Comparison of ENCODE assay signal across 9 mouse cellular contexts in the genomic region with DNA sequence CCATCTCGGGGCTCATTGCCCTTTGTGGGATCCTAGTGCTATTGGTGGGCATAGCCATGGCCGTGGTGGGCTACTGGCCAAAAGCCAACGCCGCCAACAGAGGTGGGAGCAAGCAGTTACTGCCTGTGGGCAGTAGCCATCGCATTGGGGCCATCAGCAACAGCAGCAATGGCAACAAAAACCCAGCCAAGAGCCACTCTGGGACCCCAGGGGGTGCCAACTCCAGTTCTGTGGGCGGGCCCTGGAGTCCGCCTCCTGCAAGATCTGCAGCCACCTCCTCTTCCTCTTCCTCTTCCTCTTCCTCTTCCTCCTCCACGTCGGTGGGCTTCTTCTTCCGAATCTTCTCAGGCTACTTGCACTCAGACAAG. TPM values are rescaled to one million over a fixed set of nuclear protein-coding genes. Genes with fewer than 3 reads are reported as not detected.
DNase-seq lines count a peak whose midpoint lies in the region; ATAC-seq lines count a peak whose summit lies in the region.
"Had no signal": no experiment of that assay in that cellular context is flagged by ENCODE, and none has a peak within 500 bp of the region (broad histone marks: within the 10 kb centered on the region; RNA-seq: fewer than 3 reads in every experiment).

No protein-coding gene starts in this region.

- ATAC-seq in hindbrain, embryonic 15.5 days (ENCODE audit: low FRiP score, low read depth): no peak
- no peak for ATAC-seq in neural tube, embryonic 13.5 days (ENCODE audit: low read depth)
- ATAC-seq in granulocyte monocyte progenitor cell, adult 5-6 weeks (replicated peaks; ENCODE audit: poor library complexity, severe bottlenecking): no peak

- WGBS in hindbrain, embryonic 15.5 days: 17% methylated on average over 10 of the region's 10 CpGs
- 11% methylated on average over 10 of the region's 10 CpGs for WGBS in neural tube, embryonic 13.5 days

- intact Hi-C loops in left cerebral cortex, postnatal 4 days (cut with DNase I): no loop called here

- H3K36me3 ChIP-seq in hindbrain, embryonic 15.5 days: no peaks in the 10 kb centered on the region
- no peaks in the 10 kb centered on the region for H3K36me3 ChIP-seq in neural tube, embryonic 13.5 days

- peak overlapping the region; percentile 97 for H3K4me2 ChIP-seq in hindbrain, embryonic 15.5 days
- H3K4me2 ChIP-seq in neural tube, embryonic 13.5 days: peak overlapping the region; percentile 96

- H3K27me3 ChIP-seq in hindbrain, embryonic 15.5 days: no peaks in the 10 kb centered on the region; the same call in 1 of the 2 replicates
- peaks cover 47% of the 10 kb centered on the region for H3K27me3 ChIP-seq in neural tube, embryonic 13.5 days

- DNase-seq in adrenal gland, adult (ENCODE audit: inconsistent age in 2 of 2, low spot score in 1 of 2): peak; percentile 30 to 33
- DNase-seq in adrenal gland, adult 2 months: no peak
- DNase-seq in left cerebral cortex, postnatal 4 days: peak; percentile 46
- no peak for DNase-seq in left cerebral cortex, adult 8-10 months (ENCODE audit: low spot score in 2 of 2)
- no peak for DNase-seq in Muller cell, postnatal 12 days (ENCODE audit: inconsistent ontology term)
- DNase-seq: kidney, adult 18-20 months had no signal

- peaks cover 45% of the 10 kb centered on the region for H3K4me1 ChIP-seq in hindbrain, embryonic 15.5 days (replicated peaks)
- H3K4me1 ChIP-seq in neural tube, embryonic 13.5 days (replicated peaks): peaks cover 50% of the 10 kb centered on the region

- no peaks in the 10 kb centered on the region for H3K9me3 ChIP-seq in hindbrain, embryonic 15.5 days
- H3K9me3 ChIP-seq in neural tube, embryonic 13.5 days: no peaks in the 10 kb centered on the region

- H3K27ac ChIP-seq in hindbrain, embryonic 15.5 days (replicated peaks): no peak overlapping the region
- H3K27ac ChIP-seq in neural tube, embryonic 13.5 days (replicated peaks): no peak overlapping the region

- H3K9ac ChIP-seq in hindbrain, embryonic 15.5 days: no peak overlapping the region; the same call in 1 of the 2 replicates
- peak overlapping the region; percentile 80 for H3K9ac ChIP-seq in neural tube, embryonic 13.5 days

- peak overlapping the region; percentile 56 for H3K4me3 ChIP-seq in hindbrain, embryonic 15.5 days
- peak overlapping the region; percentile 57 for H3K4me3 ChIP-seq in neural tube, embryonic 13.5 days

RNA-seq across cellular contexts. Expression of gene Tmem200c, which starts 14.1 kb away (rescaled TPM):
- total RNA-seq in adrenal gland, adult 2 months (2021): 1 to 10 TPM in 1 of 2 experiments, under 1 TPM in 1; 0.32 to 1.9 TPM
- 0.49 and 1.1 TPM in 2 replicates for polyA plus RNA-seq in adrenal gland, adult 2 months (2012; rRNA removed)
- 10 to 100 TPM; 16.6 to 20.1 TPM for total RNA-seq in left cerebral cortex, postnatal 4 days (2021)
- total RNA-seq in left cerebral cortex, adult 8-10 months (2022): 10 to 100 TPM; 12.5 to 16.0 (median 15.6) TPM
- 3.5 and 4.6 TPM in 2 replicates for polyA plus RNA-seq in hindbrain, embryonic 15.5 days (2015; fragmentation: Nextera tagmentation; extraction: Ambion mirVana)
- polyA plus RNA-seq in neural tube, embryonic 13.5 days (2015; fragmentation: Nextera tagmentation; extraction: Ambion mirVana): 2.7 TPM in 2 replicates
- total RNA-seq in granulocyte monocyte progenitor cell, adult 5-6 weeks (2014; fragmentation: Nextera tagmentation): not detected in 2 replicates
- total RNA-seq in granulocyte monocyte progenitor cell, adult 5-6 weeks (2017): not detected in 2 replicates

Comparison
In these comparisons a context has a peak if more than half of its experiments do, and no peak if none do; other contexts are left out.
1. DNase-seq: peak in adrenal gland, adult (2 of 2) and left cerebral cortex, postnatal 4 days (single experiment); none in adrenal gland, adult 2 months (single experiment), left cerebral cortex, adult 8-10 months (0 of 2) and Muller cell, postnatal 12 days (single experiment).
2. RNA of gene Tmem200c, which starts 14.1 kb away (total RNA-seq): 16.6 to 20.1 TPM in left cerebral cortex, postnatal 4 days and 12.5 to 16.0 TPM in left cerebral cortex, adult 8-10 months; 0.32 to 1.9 TPM in adrenal gland, adult 2 months and not detected in granulocyte monocyte progenitor cell, adult 5-6 weeks; every median in the first group is over 4 times any median in the second.